ENCODE assay signal across 7 mouse cellular contexts in the genomic region with DNA sequence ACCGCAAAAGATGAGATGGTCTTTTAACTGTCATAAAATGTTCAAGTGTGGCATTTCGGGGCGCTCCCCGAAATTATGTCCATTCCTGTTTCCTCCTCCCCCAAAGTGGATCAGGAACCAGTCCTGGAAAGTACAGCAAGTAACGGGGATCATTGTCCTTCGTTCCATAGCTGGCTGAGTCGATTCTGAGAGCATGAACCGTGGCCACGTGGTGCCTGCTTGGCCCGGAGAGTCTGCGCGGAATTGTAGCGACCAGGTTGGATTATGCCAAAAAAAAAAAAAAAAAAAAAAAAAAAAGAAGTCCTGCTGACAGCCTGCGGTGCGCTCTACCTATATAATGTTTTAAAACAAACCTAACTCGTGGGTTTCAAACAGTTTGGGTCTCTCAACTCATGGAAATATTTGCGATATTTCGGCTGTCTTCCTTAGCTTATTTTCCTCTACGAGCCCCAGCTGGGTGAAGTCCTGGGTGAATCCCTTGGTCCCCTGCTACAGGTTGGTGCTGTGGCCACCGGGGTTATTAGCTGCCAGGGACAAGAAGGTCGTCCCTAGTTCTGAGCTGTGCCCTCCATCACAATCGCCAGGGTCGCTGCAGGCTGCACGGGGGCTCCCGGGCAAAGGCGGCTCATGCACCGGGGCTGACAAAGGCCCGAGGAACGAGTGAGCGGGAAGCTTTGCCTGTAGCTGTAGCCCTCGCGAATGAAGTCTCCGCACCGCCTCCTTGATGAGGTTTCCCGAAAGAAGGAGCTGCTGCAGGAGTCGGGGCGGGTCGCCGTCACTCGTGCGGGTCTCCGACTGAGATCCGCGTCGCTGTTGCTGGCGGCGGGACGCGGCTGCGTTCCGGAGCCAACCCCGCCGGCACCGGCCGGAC. TPM values are rescaled to one million over a fixed set of nuclear protein-coding genes. Genes with fewer than 3 reads are reported as not detected.
DNase-seq lines count a peak whose midpoint lies in the region; ATAC-seq and TF ChIP-seq lines count a peak whose summit lies in the region.

No protein-coding gene starts in this region.

- no peaks in the 10 kb centered on the region for H3K36me3 ChIP-seq in megakaryocyte, embryonic 14.5 days (replicated peaks; ENCODE audit: low read length)
- no peaks in the 10 kb centered on the region for H3K36me3 ChIP-seq in intestine, embryonic 15.5 days
- H3K36me3 ChIP-seq in lung, postnatal 0 days (ENCODE audit: insufficient read depth, low read length), result no peaks in the 10 kb centered on the region
- H3K36me3 ChIP-seq in stomach, embryonic 14.5 days (ENCODE audit: control insufficient read depth, insufficient read depth, low read length), result no peaks in the 10 kb centered on the region

- H3K27ac ChIP-seq in brown adipose tissue, adult 24 weeks (replicated peaks; ENCODE audit: low read depth, low read length), result no peak overlapping the region
- peak overlapping the region; percentile 89 for H3K27ac ChIP-seq in intestine, embryonic 15.5 days
- H3K27ac ChIP-seq in lung, postnatal 0 days (ENCODE audit: low read length), result no peak overlapping the region
- H3K27ac ChIP-seq in stomach, embryonic 14.5 days (ENCODE audit: low read length), result peak overlapping the region; percentile 92

- peaks cover 14% of the 10 kb centered on the region for H3K4me1 ChIP-seq in megakaryocyte, embryonic 14.5 days
- H3K4me1 ChIP-seq in brown adipose tissue, adult 24 weeks (ENCODE audit: control insufficient read depth, insufficient read depth, insufficient read length, low read length), result no peaks in the 10 kb centered on the region
- H3K4me1 ChIP-seq in intestine, embryonic 15.5 days (replicated peaks), result no peaks in the 10 kb centered on the region
- H3K4me1 ChIP-seq in lung, postnatal 0 days (ENCODE audit: insufficient read depth, low read depth, low read length), result no peaks in the 10 kb centered on the region
- H3K4me1 ChIP-seq in stomach, embryonic 14.5 days (ENCODE audit: control insufficient read depth, insufficient read depth, low read length), result no peaks in the 10 kb centered on the region

- peaks cover 8% of the 10 kb centered on the region; the same call in 1 of the 2 replicates for H3K9me3 ChIP-seq in megakaryocyte, embryonic 14.5 days
- no peaks in the 10 kb centered on the region for H3K9me3 ChIP-seq in intestine, embryonic 15.5 days
- H3K9me3 ChIP-seq in lung, postnatal 0 days (ENCODE audit: low read length), result no peaks in the 10 kb centered on the region
- no peaks in the 10 kb centered on the region for H3K9me3 ChIP-seq in stomach, embryonic 14.5 days (ENCODE audit: control insufficient read depth, low read depth, low read length)

- H3K4me2 ChIP-seq in intestine, embryonic 15.5 days (replicated peaks), result peak overlapping the region; percentile 68
- H3K4me2 ChIP-seq in lung, postnatal 0 days (replicated peaks; ENCODE audit: low read depth, low read length), result peak overlapping the region; percentile 75
- peak overlapping the region; percentile 47 for H3K4me2 ChIP-seq in stomach, embryonic 14.5 days (replicated peaks; ENCODE audit: low read depth, low read length)

- peak overlapping the region; percentile 94 for H3K4me3 ChIP-seq in megakaryocyte, embryonic 14.5 days (replicated peaks)
- peak overlapping the region; percentile 67 for H3K4me3 ChIP-seq in brown adipose tissue, adult 24 weeks (ENCODE audit: insufficient read depth, low read depth, low read length)
- H3K4me3 ChIP-seq in intestine, embryonic 15.5 days (replicated peaks), result peak overlapping the region; percentile 59
- H3K4me3 ChIP-seq in lung, postnatal 0 days (ENCODE audit: low read depth, low read length), result peak overlapping the region; percentile 51
- peak overlapping the region; percentile 49 for H3K4me3 ChIP-seq in stomach, embryonic 14.5 days (ENCODE audit: low read depth, low read length)

- TF ChIP-seq CTCF in lung, postnatal 0 days (IDR thresholded peaks at IDR 0.05), result no peak

- peak overlapping the region; percentile 64 for H3K9ac ChIP-seq in intestine, embryonic 15.5 days
- peak overlapping the region; percentile 39; the same call in 1 of the 2 replicates for H3K9ac ChIP-seq in lung, postnatal 0 days (replicated peaks; ENCODE audit: low read depth)
- peak overlapping the region; percentile 54 for H3K9ac ChIP-seq in stomach, embryonic 14.5 days (replicated peaks; ENCODE audit: low read depth, low read length)

- peak; percentile 19 for DNase-seq in forelimb bud, embryonic 11.5 days (ENCODE audit: low read depth, low spot score)
- DNase-seq in lung, postnatal 0 days (ENCODE audit: low spot score), result peak; percentile 11

- WGBS in intestine, embryonic 15.5 days, result 25% methylated on average over 55 of the region's 55 CpGs
- 27% methylated on average over 46 of the region's 55 CpGs for WGBS in lung, postnatal 0 days
- WGBS in stomach, embryonic 14.5 days, result 25% methylated on average over 55 of the region's 55 CpGs

- no peak for TF ChIP-seq EP300 in lung, postnatal 0 days (IDR thresholded peaks at IDR 0.05)

- peaks cover 10% of the 10 kb centered on the region for H3K27me3 ChIP-seq in megakaryocyte, embryonic 14.5 days (replicated peaks)
- no peaks in the 10 kb centered on the region for H3K27me3 ChIP-seq in intestine, embryonic 15.5 days (replicated peaks)
- H3K27me3 ChIP-seq in lung, postnatal 0 days (replicated peaks; ENCODE audit: insufficient read depth, low read length), result no peaks in the 10 kb centered on the region
- no peaks in the 10 kb centered on the region for H3K27me3 ChIP-seq in stomach, embryonic 14.5 days (ENCODE audit: control insufficient read depth, insufficient read depth, low read length)

- ATAC-seq in megakaryocyte, adult 5-6 weeks (ENCODE audit: poor library complexity, severe bottlenecking), result no peak
- peak; percentile 39 for ATAC-seq in intestine, embryonic 15.5 days
- ATAC-seq in lung, postnatal 0 days, result peak; percentile 11; the same call in 1 of the 2 replicates
- ATAC-seq in stomach, embryonic 14.5 days (ENCODE audit: insufficient number of reproducible peaks, insufficient read depth, low FRiP score, low read depth), result no peak

RNA-seq across cellular contexts. Expression of gene Peg12, which starts 1.1 kb away (rescaled TPM):
- 2.7 and 4.9 TPM in 2 replicates for polyA plus RNA-seq in megakaryocyte, embryonic 14.5 days (2012; ENCODE audit: insufficient read depth, low replicate concordance)
- total RNA-seq in megakaryocyte, adult 5-6 weeks (2015), result 0.11 and 0.22 TPM in 2 replicates
- total RNA-seq in megakaryocyte, adult 5-6 weeks (2017), result 0.59 and 0.61 TPM in 2 replicates
- not detected in 2 replicates for polyA plus RNA-seq in brown adipose tissue, adult 24 weeks (2012; ENCODE audit: insufficient read depth, insufficient read length, missing spikeins)
- 18.1 and 21.4 TPM in 2 replicates for polyA plus RNA-seq in intestine, embryonic 15.5 days (2015; fragmentation: Nextera tagmentation; extraction: Ambion mirVana)
- polyA plus RNA-seq in lung, postnatal 0 days (2015; fragmentation: Nextera tagmentation; extraction: Ambion mirVana), result 10.2 and 10.6 TPM in 2 replicates
- polyA plus RNA-seq in stomach, embryonic 14.5 days (2014; fragmentation: Nextera tagmentation; extraction: Ambion mirVana), result 30.7 and 34.4 TPM in 2 replicates

RNA-seq across cellular contexts. Expression of gene Mkrn3, which starts 43.3 kb away (rescaled TPM):
- 0.39 TPM in 1 of 2 replicates, not detected in the other for polyA plus RNA-seq in megakaryocyte, embryonic 14.5 days (2012; ENCODE audit: insufficient read depth, low replicate concordance)
- total RNA-seq in megakaryocyte, adult 5-6 weeks (2015), result not detected in 2 replicates
- not detected in 2 replicates for total RNA-seq in megakaryocyte, adult 5-6 weeks (2017)
- not detected in 2 replicates for polyA plus RNA-seq in brown adipose tissue, adult 24 weeks (2012; ENCODE audit: insufficient read depth, insufficient read length, missing spikeins)
- polyA plus RNA-seq in intestine, embryonic 15.5 days (2015; fragmentation: Nextera tagmentation; extraction: Ambion mirVana), result 4.2 and 4.4 TPM in 2 replicates
- polyA plus RNA-seq in lung, postnatal 0 days (2015; fragmentation: Nextera tagmentation; extraction: Ambion mirVana), result 2.2 and 2.8 TPM in 2 replicates
- polyA plus RNA-seq in stomach, embryonic 14.5 days (2014; fragmentation: Nextera tagmentation; extraction: Ambion mirVana), result 6.2 and 8.6 TPM in 2 replicates

Comparison
In these comparisons a context has a peak if more than half of its experiments do, and no peak if none do; other contexts are left out.
1. ATAC-seq: peak in intestine, embryonic 15.5 days (single experiment) and lung, postnatal 0 days (single experiment); none in megakaryocyte, adult 5-6 weeks (single experiment) and stomach, embryonic 14.5 days (single experiment).
2. H3K27ac ChIP-seq: peak in intestine, embryonic 15.5 days (single experiment) and stomach, embryonic 14.5 days (single experiment); none in brown adipose tissue, adult 24 weeks (single experiment) and lung, postnatal 0 days (single experiment).
3. Peak in every context shown above with its lines, with median percentiles within 50 percentile points of each other: H3K4me3 ChIP-seq, H3K4me2 ChIP-seq and H3K9ac ChIP-seq.